Mouse (Mus musculus) midbrain, embryonic 10.5 days (tissue): ENCODE data around the gene Atraid. TPM values are rescaled to one million over a fixed set of nuclear protein-coding genes. Genes with fewer than 3 reads are reported as not detected.
A peak's percentile ranks its signal among the peaks of the same experiment; 100 is the strongest.

ENCODE experiments used
- DNase-seq: peaks from one replicate; pipeline ENCODE4 v3.0.0-alpha.2; 2017; ENCODE audit warnings: low spot score
- H3K27ac ChIP-seq: fragments of 300-500 bp; sonication (generic); replicated peaks from 2 replicates; pipeline ENCODE4 v1.5.1; 2016; ENCODE audit warnings: mild to moderate bottlenecking
- H3K27me3 ChIP-seq: fragments of 300-500 bp; sonication (generic); 2 replicates; pipeline ENCODE4 v1.6.1; 2016; ENCODE audit warnings: low read depth, mild to moderate bottlenecking; ENCODE audit not compliant: poor library complexity, severe bottlenecking
- H3K36me3 ChIP-seq: fragments of 300-500 bp; sonication (generic); 2 replicates; pipeline ENCODE4 v1.6.1; 2016; ENCODE audit warnings: mild to moderate bottlenecking, moderate library complexity
- H3K4me1 ChIP-seq: fragments of 300-500 bp; sonication (generic); 2 replicates; pipeline ENCODE4 v1.6.1; 2016
- H3K4me3 ChIP-seq: fragments of 300-500 bp; sonication (generic); 2 replicates; pipeline ENCODE4 v1.5.1; 2016; ENCODE audit warnings: mild to moderate bottlenecking, moderate library complexity
- H3K9me3 ChIP-seq: fragments of 300-500 bp; sonication (generic); replicated peaks from 2 replicates; pipeline ENCODE4 v1.6.1; 2016; ENCODE audit warnings: mild to moderate bottlenecking
- WGBS: fragments of 180-500 bp; shearing (Covaris S2); methylation state at CpG from one replicate; pipeline ENCODE4 v1.1.7; 2016; 5-methylcytosine and 5-hydroxymethylcytosine counted together
- polyA plus RNA-seq: library from polyadenylated mRNA; unstranded; fragments of >200 nt; fragmentation: Nextera tagmentation; extraction: Ambion mirVana; gene quantifications from 2 replicates; pipeline ENCODE4 v1.2.1, GENCODE M21; 2016

The Atraid gene
- polyA plus RNA-seq, 1 experiment from 2014 or later, result 80.5 TPM

DNA sequence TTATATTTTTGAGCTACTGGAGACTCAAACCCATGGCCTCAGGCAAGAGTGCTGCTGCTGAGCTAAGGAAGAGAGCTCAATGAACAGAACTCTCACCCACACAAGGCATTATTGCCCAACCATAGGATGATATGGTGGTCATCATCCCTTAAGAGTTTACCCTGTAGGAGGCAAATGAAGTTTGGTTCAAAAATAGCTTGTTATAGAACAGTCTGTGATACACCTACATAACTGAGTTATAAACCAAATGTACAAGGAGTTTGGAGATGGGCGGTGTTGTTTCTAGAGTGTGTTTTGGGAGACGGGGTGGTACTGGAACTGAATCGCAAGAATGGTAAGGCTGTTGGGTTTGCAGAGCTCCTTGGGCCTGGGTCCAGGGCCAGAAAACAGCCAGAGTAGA is 21.7 kb downstream of the Atraid start:
- H3K36me3 ChIP-seq, result peaks cover 99% of the 10 kb centered on the region
- no peaks in the 10 kb centered on the region for H3K27me3 ChIP-seq
- H3K4me1 ChIP-seq, result no peaks in the 10 kb centered on the region
- no peaks in the 10 kb centered on the region for H3K9me3 ChIP-seq
- 93% methylated on average over 3 of the region's 3 CpGs for WGBS
- no peak overlapping the region for H3K27ac ChIP-seq
- no peak overlapping the region for H3K4me3 ChIP-seq
- no peak for DNase-seq

DNA sequence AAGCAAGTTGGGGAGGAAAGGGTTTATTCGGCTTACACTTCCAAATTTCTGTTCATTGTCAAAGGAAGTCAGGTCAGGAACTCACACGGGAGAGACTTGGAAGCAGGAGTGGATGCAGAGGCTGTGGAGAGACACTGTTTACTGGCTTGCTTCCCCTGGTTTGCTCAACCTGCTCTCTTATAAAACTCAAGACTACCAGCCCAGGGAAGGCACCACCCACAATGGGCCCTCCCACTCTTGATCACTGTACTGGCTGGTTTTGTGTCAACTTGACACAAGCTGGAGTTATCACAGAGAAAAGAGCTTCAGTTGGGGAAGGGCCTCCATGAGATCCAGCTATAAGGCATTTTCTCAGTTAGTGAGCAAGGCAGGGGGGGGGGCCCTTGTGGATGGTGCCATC is 22.9 kb downstream of the Atraid start:
- WGBS, result 96% methylated on average over 2 of the region's 2 CpGs
- Histone ChIP-seq H3K27ac (no peak overlapping the region), H3K4me1 (no peaks in the 10 kb centered on the region), H3K4me3 (no peak overlapping the region), H3K9me3 (no peaks in the 10 kb centered on the region), H3K36me3 (peaks cover 100% of the 10 kb centered on the region), H3K27me3 (no peaks in the 10 kb centered on the region)
- no peak for DNase-seq

DNA sequence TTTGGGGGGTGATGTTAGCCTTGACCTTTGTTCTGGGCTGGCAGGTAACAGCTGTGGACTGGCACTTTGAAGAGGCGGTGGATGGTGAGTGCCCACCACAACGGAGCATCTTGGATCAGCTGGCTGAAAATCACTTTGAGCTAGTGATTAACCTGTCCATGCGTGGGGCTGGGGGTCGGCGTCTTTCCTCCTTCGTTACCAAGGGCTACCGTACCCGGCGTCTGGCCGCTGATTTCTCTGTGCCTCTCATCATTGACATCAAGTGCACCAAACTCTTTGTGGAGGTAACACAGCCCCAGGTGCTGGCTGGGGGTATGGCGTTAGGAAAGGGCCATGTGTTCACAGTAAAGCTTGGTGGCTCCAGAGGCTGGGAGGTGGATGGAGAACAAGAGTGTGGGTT is 23.7 kb downstream of the Atraid start:
- DNase-seq, result no peak
- WGBS, result 96% methylated on average over 11 of the region's 11 CpGs
- no peaks in the 10 kb centered on the region for H3K4me1 ChIP-seq
- H3K9me3 ChIP-seq, result no peaks in the 10 kb centered on the region
- H3K27ac ChIP-seq, result no peak overlapping the region
- H3K27me3 ChIP-seq, result no peaks in the 10 kb centered on the region
- peaks cover 100% of the 10 kb centered on the region for H3K36me3 ChIP-seq
- no peak overlapping the region for H3K4me3 ChIP-seq

DNA sequence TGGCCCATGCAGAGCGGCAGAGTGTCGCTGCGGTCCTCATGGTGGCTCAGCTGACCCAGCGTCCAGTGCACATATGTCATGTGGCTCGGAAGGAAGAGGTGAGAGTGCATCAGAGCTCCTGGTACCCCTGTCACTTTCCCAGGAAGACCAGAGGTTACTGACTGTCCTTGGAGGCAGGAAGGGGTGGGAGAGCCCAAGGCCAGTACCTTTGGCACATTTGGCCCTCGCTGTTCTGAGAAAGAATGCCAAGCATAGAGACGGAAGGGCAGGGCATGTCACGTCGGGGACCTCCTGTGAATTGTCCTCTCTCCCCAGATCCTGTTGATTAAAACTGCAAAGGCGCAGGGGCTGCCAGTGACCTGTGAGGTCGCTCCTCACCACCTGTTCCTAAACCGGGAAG is 25.1 kb downstream of the Atraid start:
- Histone ChIP-seq H3K4me1 (no peaks in the 10 kb centered on the region), H3K27ac (no peak overlapping the region), H3K9me3 (no peaks in the 10 kb centered on the region), H3K36me3 (peaks cover 100% of the 10 kb centered on the region), H3K27me3 (no peaks in the 10 kb centered on the region), H3K4me3 (no peak overlapping the region)
- no peak for DNase-seq
- WGBS, result 94% methylated on average over 12 of the region's 12 CpGs

DNA sequence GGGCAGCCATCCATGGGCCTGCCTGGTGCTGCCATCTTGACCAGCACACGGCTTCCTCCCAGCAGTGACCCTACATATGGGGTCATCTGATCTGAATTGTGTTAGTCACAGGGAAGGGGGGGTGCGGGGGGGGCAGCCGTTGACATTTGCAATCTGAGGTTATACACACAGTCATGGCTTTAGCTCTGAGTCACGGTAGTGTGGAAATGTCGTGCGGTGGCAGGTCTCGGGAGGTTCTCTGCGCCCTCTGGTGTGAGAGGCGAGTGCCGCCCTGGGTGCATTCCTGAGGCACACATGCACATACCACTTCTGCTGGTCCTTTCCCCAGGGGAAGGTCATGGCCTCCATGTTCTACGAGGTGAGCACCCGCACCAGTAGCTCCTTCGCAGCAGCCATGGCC is 28.2 kb downstream of the Atraid start:
- Histone ChIP-seq H3K36me3 (peaks cover 87% of the 10 kb centered on the region), H3K9me3 (no peaks in the 10 kb centered on the region), H3K4me3 (no peak overlapping the region), H3K4me1 (no peaks in the 10 kb centered on the region), H3K27ac (no peak overlapping the region), H3K27me3 (no peaks in the 10 kb centered on the region)
- DNase-seq, result no peak
- WGBS, result 91% methylated on average over 13 of the region's 13 CpGs

DNA sequence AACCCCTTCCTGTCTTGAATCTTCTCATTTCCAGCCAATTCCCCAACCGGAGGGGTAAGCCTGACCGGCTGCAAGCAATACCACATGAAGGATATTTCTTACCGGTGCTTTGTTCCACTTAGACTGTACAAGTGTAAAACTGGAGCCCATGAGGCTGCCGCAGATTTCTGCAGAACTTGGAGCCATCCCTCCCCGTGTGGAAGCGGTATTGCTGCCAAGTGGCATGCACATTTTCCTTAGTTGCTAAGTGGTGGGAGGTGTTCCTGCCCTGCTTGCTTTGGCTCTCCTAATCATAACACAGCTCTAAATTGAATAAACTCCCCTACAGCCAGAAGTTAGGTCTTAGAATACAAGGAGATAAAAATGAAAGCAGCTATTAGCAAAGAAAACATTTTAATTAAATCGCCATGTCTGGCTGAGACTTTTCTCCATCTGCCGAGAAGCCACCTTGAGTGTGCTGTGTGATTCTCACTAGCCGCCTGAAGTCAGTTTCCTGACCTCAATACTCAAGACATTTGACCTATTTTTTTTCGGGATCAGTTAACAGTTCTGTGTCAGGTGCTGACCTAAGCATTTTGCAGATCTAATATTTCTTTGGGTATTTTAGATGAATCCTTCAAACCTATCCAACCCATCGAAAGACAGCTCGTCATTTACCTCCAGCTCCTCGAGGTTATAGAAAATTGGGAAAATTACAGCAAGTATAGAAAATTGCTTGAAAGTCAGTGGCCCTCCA is 32.1 kb downstream of the Atraid start:
- Histone ChIP-seq H3K27me3 (peaks cover 5% of the 10 kb centered on the region), H3K27ac (no peak overlapping the region), H3K9me3 (no peaks in the 10 kb centered on the region), H3K36me3 (peaks cover 48% of the 10 kb centered on the region), H3K4me1 (peaks cover 23% of the 10 kb centered on the region), H3K4me3 (no peak overlapping the region)
- DNase-seq, result no peak
- WGBS, result 89% methylated on average over 13 of the region's 13 CpGs

DNA sequence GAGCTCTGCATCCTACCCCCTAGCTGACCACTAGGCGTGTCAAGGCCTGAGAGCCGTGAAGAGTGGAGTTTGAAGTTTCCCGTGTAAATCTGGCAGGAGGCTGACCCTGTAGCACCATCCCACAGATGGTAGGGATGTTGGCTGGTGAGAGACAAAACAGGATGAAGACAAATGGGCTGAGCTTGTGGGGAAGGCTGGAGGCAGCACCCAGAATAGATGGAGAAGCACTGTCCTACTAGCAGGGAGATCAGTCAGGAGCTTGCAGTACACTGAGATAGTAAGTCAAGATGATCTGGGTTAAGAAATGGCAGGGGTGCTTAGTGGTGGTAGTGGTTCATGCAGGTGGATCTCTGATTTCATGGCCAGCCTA is 32.7 kb downstream of the Atraid start:
- Histone ChIP-seq H3K36me3 (peaks cover 42% of the 10 kb centered on the region), H3K27ac (no peak overlapping the region), H3K27me3 (peaks cover 10% of the 10 kb centered on the region), H3K4me3 (no peak overlapping the region), H3K9me3 (no peaks in the 10 kb centered on the region), H3K4me1 (peaks cover 24% of the 10 kb centered on the region)
- DNase-seq, result no peak
- WGBS, result 81% methylated on average over 3 of the region's 3 CpGs

DNA sequence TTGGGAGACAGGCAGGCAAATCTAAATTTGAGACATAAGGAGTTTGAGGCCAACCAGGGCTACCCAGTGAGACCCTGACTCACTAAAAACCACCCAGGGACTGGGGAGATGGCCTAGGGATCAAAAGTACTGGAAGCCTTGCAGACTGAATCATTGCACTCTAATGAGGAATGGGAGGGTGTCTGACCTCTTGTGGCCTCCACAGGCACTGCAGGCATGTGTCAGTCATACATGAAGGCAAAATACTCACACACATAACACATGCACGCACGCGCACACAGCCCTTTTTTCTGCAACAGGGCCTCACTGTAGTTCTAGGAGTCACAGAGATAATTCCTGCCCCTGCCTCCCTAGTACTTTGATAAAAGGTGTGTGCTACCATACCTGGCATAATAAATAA is 33.3 kb downstream of the Atraid start:
- Histone ChIP-seq H3K9me3 (no peaks in the 10 kb centered on the region), H3K4me3 (no peak overlapping the region), H3K36me3 (peaks cover 36% of the 10 kb centered on the region), H3K27ac (no peak overlapping the region), H3K27me3 (peaks cover 16% of the 10 kb centered on the region), H3K4me1 (peaks cover 30% of the 10 kb centered on the region)
- peak; percentile 60 for DNase-seq
- 70% methylated on average over 3 of the region's 3 CpGs for WGBS

DNA sequence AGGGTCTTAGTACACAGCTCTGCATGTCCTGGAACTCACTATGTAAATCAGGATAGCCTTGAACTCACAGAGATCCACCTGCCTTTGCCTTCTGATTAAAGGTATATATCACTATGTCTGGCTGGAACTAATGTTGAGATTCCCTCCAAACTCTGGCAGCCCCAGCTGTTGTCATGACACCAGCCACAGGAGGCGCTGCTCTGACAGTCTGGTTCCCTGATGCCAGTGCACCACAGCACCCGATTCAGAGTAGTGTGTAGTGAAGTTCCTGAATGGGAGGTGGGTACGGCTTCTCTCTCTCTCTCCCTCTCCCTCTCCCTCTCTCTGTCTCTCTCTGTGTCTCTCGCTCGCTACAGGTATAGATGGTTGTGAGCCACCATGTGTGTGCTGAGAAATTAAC is 34.2 kb downstream of the Atraid start:
- H3K27ac ChIP-seq, result no peak overlapping the region
- no peaks in the 10 kb centered on the region for H3K9me3 ChIP-seq
- peak; percentile 68 for DNase-seq
- WGBS, result 24% methylated on average over 5 of the region's 5 CpGs
- H3K4me1 ChIP-seq, result peaks cover 32% of the 10 kb centered on the region
- no peak overlapping the region for H3K4me3 ChIP-seq
- peaks cover 26% of the 10 kb centered on the region for H3K36me3 ChIP-seq
- peaks cover 19% of the 10 kb centered on the region for H3K27me3 ChIP-seq

DNA sequence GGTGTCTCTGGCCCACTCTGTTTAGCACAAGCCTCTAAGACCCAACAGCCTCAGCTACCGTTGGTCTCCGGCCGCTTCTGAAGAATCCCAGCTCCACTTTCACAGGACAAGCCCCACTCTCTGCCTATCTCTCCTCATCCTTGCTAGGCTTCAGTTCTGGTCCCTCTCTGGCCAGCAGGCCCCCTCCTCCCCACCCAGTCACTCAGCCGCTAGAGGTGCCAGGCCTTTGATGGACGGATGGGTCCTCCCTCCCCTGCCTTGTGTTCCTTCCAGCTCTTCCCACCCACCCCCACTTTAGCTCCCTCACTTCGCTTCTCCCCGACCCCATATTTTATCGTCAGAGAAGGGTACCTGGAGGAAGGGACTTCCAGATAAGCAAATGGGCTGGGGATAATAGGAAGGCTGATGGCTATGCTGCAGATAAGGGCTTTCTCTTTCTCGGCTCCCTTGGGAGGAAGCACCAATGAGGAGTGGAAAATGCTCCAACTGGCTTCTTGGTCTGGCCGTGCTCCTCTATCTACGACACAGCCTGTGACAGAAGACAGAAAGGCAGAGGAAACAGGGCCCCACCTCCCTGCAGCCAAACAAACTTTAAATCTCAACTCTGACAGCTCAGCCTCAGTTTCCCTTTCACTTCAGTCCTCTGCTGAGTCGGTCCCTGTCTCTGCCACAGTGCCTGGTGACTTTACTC is 35.0 kb downstream of the Atraid start:
- peaks cover 26% of the 10 kb centered on the region for H3K27me3 ChIP-seq
- 45% methylated on average over 12 of the region's 12 CpGs for WGBS
- peaks cover 19% of the 10 kb centered on the region for H3K36me3 ChIP-seq
- peaks cover 32% of the 10 kb centered on the region for H3K4me1 ChIP-seq
- H3K27ac ChIP-seq, result peak overlapping the region; percentile 35
- H3K4me3 ChIP-seq, result no peak overlapping the region
- DNase-seq, result no peak
- H3K9me3 ChIP-seq, result no peaks in the 10 kb centered on the region

DNA sequence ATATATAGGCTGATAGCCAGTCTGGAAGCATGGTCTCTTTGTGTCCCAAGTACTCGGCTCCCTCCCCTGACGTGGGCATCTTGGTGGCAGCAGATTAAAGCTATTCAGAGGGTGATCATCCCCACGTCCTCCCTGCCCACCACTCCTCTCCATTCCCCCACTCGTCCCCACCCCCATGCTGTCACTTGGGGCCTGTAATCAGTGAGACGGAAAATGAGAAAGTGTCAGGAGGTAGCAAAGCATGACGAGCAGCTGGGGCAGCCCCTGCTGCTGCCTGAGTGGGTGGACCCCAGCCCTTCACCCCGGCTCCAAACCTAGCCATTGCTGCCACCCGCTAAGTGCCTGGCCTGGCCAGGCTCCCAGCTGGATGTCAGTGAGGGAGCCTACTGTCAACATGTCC is 35.8 kb downstream of the Atraid start:
- 0 out of 2 replicates have a peak overlapping the region, but pooled peaks have one; percentile 14 for H3K4me3 ChIP-seq
- peaks cover 32% of the 10 kb centered on the region for H3K4me1 ChIP-seq
- no peaks in the 10 kb centered on the region for H3K9me3 ChIP-seq
- peak overlapping the region; percentile 35; the same call in 1 of the 2 replicates for H3K27ac ChIP-seq
- peaks cover 11% of the 10 kb centered on the region for H3K36me3 ChIP-seq
- DNase-seq, result peak; percentile 45
- 7% methylated on average over 8 of the region's 8 CpGs for WGBS
- H3K27me3 ChIP-seq, result peaks cover 35% of the 10 kb centered on the region

DNA sequence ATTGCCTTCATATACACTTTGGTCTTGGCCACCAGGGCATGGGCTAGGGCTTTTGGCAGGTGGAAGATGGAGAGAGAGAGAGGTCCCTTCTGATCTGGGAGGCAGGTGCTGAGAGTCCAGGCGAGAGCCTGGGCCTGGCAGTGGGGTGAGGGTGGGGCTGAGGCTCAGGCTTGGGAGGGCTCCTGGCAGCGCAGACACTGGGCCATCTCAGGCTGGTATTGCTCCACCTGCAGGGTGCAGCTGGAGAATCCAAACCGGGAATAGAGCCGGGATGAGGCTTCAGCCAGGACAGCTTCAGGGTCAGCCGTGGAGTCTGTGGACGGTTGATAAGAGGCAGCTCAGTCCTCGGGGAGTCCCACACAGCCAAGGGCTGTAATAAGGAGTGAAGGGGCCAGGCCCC is 38.5 kb downstream of the Atraid start:
- no peaks in the 10 kb centered on the region for H3K36me3 ChIP-seq
- peaks cover 32% of the 10 kb centered on the region for H3K4me1 ChIP-seq
- no peak overlapping the region for H3K4me3 ChIP-seq
- no peak for DNase-seq
- WGBS, result 36% methylated on average over 7 of the region's 7 CpGs
- no peaks in the 10 kb centered on the region for H3K9me3 ChIP-seq
- peak overlapping the region; percentile 64 for H3K27ac ChIP-seq
- H3K27me3 ChIP-seq, result peaks cover 62% of the 10 kb centered on the region

DNA sequence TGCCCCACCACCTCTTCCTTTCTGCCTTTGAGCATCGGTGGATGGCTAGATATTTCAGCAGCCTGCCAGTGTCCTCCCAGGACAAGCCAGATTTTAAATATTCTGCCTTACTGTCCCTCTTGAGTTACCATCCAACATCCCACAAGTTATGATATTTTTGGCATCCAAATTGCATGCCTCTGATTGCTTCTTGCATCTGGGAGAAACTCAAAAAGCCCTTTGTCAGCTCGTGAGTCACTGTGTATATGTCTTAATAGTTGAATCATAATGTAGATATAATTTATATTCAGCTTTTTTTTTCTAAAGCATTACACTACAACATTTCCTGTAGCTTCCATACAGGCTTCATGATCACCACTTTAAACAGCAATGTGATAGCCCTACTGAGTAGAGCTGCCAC is 39.0 kb downstream of the Atraid start:
- no peak for DNase-seq
- 85% methylated on average over 2 of the region's 2 CpGs for WGBS
- H3K36me3 ChIP-seq, result no peaks in the 10 kb centered on the region
- peaks cover 67% of the 10 kb centered on the region for H3K27me3 ChIP-seq
- peaks cover 36% of the 10 kb centered on the region for H3K4me1 ChIP-seq
- H3K4me3 ChIP-seq, result no peak overlapping the region
- H3K27ac ChIP-seq, result no peak overlapping the region
- H3K9me3 ChIP-seq, result no peaks in the 10 kb centered on the region
